Mouse (Mus musculus): ENCODE measurements around the gene Calcrl.
"Not testable (repeated sequence)": the region's sequence is repeated elsewhere in the genome, so short reads cannot be mapped to it uniquely, and the experiment has no call there.

The Calcrl gene

DNA sequence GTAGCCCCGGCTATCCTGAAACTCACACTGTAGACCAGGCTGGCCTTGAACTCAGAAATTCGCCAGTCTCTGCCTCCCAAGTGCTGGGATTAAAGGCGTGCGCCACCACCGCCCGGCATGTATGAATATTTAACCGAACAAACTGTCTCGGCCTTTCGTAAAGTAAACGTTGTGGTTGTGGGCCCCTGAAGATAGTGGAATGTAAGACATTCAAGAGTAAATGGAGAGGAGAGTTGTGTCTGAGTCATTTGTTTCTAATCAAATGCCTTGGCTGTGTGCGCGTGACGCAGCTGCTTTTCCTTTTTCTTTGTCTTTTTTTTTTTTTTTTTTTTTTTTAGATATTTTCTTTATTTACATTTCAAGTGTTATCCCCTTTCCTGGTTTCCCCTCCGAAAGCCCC lies 36.7 kb downstream of the Calcrl start:
- not testable (repeated sequence) for DNase-seq (ENCODE audit: low spot score)

DNA sequence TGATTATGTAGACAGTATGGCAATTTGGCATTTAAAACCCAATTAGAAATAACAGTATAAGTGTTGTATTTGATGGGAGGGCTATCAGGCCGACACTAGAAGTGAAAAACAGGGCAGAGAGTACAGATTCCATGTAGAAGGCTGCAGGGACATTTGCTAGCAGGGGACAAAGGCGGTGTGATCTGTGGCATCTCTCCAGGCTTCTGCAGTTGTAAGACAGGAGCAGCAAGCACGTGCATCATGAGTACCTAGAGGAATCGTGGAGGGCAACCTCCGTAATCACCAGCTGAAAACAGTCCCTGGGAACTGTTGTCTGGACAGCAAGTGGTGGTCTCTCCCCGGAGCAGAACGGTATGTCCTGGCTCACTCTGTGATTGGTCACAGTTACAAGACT lies 37.2 kb downstream of the Calcrl start:
- no peak for DNase-seq (ENCODE audit: low spot score)

DNA sequence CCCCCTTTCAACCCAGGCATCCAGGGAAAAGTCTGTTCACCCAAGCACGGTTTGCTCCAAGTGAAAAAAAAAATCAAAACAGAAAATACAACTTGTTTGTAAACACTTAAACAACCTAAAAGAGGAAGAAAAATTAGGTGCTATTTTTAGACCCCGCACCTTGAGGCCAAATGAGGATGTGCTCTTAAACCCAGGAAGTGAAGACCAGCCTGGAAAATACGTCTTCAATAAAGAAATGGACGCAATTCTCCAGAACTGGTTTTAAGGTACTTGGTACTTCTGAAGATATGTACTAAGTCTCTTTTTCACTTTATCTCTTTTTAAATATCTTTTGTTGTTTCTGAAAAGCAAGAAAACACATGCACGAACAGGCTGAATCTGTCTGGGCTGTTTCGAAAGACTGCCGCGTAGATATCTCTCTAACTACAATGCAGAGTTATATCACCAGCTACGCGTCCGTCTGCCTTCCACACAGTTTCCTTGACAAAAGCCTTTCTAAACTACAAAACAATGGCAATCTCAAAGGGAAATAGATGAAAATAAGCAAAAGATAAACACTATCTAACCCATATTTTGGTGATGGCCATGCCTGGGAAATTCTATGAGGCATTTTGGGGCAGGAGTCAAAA lies 37.7 kb downstream of the Calcrl start:
- no peak for DNase-seq (ENCODE audit: low spot score)

DNA sequence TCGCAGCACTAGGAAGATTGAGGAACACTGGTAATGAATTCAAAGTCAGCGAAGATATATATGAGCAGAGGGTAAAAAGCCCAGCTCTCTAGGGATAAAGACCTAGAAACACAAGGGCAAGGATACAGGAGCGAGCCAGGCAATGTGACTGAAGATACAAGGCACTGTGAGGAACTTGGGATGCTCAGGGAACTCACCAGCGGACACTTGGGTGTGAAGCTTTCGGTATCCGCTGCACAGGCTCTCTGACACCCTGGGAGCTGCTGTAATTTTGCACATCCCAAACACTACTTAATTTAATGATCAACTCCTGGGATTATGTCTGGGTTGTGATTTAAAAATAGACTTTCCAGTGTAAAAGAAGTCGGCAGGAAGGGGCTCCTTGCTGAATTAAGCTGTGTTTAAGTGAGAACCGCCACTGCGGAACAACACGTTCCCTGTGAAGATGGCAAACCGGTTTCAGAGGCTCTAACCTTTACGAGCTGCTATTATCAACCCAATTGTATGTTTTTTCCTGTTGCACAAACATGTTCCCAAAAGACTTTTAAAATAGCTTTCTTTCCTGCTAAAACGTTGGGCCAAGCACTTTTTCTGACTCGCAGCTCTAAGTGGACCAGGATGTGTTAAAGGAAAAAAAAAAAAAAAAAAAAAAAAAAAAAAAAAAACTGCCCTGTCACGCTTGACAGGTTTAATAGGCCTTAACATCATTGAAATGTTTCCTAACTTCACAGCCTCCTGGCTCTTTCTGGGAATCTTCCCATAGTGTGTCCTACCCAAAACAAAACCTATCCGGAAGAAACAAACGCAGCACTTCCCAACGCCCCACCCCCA lies 38.4 kb downstream of the Calcrl start:
- no peak for DNase-seq (ENCODE audit: low spot score)

DNA sequence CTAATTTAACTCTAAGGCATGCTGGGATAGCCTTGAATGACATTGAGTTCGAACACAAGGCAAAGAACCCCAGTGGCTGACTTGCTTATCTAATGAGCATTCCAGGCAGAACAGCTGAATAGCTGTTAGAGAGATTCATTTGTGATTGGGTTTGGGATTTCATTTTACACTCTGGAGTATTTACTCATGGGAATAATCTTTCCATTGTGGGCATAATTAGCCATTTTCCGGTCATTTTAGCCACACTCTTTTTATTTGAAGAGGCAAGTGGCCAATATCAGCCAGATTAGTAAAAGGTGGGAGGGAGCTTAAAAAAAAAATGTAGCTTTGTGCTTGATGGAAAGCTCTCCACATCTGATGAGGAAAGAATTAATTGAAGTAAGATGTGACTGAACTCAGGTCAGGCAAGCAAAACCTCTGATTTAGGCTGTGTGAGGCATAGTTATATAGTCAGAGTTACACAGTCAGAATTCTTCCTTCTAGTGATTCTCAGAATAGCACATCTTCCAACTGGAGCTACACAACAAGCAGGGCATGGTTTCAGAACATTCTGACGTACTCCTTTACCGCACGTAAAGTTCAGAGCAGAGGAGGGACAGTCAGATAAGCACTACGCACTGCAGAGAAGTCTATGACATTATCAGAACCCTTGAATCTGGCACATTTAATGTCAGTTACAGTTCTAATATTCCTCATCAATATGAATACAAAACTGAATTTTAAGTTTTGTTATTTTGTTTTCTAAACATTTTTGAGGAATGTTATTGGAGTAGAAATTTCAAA lies 40.1 kb downstream of the Calcrl start:
- DNase-seq (ENCODE audit: low spot score) = no peak

DNA sequence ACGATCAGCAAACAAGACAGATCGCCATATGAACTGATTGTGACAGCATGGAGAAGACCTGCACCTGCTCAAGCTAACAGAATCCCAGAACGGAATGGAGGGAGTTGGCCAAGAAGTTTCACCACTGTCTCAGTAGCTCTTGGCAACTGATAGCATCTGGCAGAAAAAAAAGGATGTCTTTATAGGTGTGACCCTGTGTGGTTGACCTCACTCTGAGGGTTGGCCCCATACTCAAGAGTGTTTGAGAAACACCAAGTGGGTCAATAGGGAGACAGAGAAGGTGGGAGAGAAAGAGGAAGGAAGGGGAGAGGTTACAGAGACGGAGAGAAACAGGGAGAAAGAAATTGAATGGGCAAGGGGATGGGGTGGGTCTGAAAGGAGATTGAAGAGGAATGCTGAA lies 41.4 kb downstream of the Calcrl start:
- DNase-seq (ENCODE audit: low spot score) = no peak

DNA sequence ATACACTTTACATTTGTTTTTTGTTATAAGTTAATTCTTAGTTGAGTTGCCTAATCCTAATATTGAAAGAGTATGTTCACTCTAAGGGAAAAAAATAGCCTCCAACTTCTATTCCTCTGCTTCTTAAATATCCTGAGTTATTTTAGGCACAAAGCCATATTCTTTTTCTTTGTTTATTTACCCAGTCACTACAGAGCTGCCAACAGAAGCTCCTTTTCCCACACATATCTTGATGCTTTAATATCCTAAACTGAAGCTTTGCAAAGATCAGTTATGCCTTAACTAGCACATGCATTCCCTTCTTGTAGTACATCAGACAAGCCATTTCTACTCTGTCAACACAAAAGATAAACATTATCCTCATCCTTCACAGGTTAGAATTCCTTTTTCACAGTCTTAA lies 42.7 kb downstream of the Calcrl start:
- no peak for DNase-seq (ENCODE audit: low spot score)

DNA sequence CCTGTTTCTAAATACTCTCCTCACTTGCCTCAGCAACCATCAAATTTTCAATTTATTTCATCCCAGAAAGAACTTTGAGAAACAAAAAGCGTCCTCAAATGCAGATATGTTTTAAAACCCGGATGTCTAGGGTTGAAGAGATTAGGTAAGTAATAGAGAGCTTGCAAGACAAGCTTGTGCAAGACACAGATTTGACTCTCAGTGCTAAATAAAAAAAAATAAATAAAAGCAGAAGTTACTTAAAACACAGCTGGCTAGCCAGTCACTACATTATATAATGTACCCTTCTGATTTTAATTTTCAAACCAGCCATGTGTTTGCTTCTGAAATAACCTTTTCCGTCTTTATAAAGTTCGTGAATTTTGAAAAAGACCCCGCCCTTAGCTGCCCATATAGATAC lies 43.2 kb downstream of the Calcrl start:
- DNase-seq (ENCODE audit: low spot score) = no peak

DNA sequence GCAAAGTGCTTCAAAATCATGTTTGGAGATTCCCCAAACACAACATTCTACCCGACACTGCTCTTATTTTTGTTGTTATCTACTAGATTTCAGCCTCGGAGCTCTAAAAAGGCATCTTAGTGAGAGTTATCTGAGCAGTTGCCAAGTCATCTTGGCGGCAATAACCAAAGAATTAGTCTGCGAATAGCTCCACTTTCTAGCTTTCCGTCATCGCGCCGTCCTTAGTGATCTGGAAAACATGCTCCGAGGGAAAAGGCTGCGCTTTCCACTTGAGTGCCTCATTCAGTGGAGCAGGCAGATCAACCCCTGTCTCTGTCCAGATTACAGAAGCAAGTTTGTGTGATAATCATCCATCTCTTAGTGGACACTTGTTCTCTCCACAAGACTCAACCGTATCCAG lies 44.4 kb downstream of the Calcrl start:
- no peak for DNase-seq (ENCODE audit: low spot score)

DNA sequence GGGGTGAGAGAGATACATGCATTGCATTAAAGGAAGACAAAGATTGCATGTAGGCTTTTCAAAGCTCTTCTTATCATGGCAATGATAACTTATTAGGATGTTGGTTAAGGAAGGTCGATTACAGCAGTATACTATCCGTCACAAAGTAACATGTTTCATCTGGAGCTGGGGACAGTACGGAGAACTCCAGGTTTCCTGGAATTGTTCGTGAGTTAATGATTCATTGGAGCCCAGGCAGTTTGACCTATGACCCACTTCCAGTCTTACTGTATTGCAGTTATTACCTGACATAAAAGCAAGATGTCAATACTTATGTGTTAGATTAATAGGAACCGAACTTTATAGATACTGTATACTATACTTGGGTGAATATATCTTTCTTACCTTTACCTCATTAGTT lies 46.5 kb downstream of the Calcrl start:
- no peak for DNase-seq (ENCODE audit: low spot score)

DNA sequence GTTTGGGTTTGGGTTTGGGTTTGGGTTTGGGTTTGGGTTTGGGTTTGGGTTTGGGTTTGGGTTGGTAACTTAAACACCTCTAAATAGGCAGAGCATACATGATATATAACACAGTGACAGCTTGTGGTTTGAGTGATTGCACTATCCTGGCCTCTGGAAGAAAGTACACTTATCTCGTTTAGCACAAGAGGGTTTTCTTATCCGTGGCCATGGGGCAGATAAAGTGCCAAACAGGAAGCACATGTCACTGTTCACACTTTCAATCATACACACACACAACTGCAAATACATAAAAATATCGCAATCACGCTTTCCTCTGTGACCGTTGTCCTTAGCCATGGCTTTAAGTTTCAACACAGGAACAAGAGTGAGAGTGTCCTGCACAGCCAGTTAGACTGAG lies 56.0 kb downstream of the Calcrl start:
- no peak for DNase-seq (ENCODE audit: low spot score)

DNA sequence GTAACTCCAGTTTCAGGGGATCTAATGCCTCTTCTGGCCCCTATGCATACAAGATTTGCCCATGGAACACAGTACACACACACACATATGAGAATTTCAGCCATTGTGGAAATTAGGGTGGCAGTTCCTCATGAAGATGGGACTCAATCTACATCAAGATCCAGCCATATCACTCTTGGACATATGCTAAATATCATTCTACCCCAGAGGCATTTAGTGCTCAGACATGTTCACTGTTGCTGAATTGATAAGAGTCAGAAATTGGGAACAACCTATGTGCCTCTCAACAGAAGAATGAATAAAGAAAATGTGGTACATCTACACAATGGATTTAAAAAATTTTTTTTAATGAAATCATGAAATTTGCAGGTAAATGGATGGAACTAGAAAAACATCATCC lies 58.5 kb downstream of the Calcrl start:
- no peak for DNase-seq (ENCODE audit: low spot score)

DNA sequence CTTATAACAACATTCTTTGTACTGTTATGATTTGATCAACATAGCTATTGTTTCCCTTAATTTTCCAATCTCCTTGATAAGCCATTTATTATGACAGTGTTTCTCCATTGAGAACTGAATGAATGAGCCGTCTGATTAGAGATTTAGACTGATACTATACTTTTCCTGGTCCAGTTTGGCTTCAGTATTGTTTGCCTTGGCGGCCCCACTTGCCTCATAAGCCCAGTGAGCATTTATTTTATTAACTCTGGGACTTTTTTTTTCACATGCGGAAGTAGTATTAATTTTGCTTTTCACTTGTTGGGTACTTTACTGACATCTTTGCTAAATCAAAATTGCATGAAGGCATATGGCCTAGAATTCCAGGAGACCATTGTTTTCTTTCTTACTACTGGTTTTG lies 59.9 kb downstream of the Calcrl start:
- no peak for DNase-seq (ENCODE audit: low spot score)

DNA sequence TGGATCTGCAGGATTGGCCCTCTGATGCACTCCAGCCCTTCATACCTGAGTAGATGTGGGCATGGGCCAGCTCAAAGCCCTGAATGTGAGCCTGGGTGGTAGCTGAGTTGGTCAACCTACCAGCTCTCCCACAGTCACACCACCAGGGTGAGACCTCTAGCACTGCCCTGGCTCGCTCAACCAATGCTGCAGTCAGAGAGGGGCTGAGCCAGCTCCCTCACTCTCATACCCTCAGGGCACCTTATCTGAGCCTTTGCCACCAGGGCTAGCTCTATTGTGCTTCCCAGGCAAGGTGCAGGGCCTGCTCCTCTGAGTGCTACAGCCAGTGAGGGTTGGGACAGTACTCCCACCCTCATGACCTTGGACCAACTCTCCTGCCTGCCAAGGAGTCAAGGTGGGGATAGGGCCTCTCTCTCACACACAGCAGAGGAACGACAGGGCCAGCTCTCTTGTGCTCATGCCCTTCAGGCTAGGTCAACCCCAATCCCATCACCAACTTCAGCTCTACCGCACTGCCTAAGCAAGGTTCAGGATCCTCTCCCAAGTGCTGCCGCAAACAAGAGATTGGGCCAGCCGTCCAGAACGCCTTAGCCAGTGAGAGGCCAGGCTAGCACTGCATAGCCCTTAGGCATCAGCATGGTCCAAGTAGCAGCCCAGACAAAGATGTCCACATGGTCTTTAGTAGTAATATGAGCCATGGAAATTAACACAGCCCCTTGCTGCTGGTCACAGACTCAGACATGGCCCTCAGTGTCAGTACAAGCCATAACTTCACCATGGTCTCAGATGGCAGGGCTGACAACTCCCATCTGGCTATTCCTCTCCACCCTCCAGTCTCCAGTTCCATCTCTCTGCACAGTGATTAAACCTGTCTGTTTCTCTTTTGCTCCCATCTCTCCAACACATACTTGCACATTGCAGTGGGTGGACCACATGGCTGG lies 62.2 kb downstream of the Calcrl start:
- no peak for DNase-seq (ENCODE audit: low spot score)

DNA sequence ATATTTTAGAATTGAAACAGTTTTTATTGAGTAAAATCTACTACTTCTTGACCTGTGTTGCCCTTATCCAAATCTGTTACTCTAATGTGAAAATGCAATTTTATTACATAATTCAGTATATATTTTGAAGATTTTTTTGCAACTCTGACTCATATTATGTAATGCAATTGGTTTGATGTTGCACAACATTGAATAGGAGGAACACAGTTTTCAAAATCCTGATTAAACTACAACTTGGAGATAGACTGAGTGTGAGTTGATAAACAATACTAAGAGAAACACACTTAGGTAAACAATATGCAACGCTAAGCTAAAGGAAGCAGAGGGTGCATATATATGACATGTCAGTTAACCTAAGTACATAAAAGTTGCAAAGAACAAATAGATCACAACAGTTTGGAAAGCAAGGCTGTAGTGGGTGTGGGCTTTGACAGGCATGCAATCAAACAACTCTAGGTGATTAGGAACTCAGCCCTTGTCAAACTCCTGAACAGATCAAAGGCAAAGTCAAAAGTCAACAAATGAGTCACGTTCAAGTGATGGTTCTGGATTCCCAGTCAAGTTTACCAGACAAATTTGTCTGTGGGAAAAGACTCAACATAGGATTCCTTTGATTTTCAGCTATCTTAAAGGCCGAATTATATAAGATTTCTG lies 66.4 kb downstream of the Calcrl start:
- no peak for DNase-seq (ENCODE audit: low spot score)

DNA sequence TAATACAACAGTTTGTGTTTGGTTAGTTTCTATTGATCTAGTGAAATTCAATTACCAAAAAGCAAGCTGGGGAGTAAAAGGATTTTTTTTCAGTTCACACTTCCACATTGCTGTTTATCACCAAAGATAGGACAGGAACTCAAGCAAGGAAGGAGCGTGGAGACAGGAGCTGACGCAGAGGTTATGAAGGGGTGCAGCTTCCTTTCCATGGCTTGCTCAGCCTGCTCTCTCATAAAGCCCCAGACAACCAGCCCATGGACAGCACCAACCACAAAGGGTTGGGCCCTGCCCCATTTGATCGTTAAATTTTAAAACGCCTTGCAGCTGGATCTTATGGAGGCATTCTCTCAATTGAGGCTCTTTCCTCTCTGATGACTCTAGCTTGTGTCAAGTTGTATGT lies 69.9 kb downstream of the Calcrl start:
- no peak for DNase-seq (ENCODE audit: low spot score)

DNA sequence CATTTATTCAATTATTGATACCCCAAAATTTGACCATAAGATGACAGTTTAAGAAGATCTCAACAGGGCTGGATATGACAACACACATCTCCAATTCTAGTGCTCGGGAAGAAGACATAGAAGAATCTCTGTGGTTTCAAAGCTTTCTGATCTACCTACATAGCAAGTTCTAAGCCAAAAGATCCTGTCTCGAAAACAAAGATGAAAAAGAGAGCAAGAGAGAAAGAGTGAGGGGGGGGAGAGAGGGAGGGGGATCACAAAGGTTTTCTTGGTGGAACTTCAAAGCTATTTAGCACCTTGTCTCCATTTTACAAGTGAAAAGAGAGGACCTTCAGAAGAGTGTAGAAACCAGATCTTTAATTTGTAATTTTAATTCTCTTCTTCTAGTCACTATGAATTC lies 77.8 kb downstream of the Calcrl start:
- DNase-seq (ENCODE audit: low spot score) = no peak

DNA sequence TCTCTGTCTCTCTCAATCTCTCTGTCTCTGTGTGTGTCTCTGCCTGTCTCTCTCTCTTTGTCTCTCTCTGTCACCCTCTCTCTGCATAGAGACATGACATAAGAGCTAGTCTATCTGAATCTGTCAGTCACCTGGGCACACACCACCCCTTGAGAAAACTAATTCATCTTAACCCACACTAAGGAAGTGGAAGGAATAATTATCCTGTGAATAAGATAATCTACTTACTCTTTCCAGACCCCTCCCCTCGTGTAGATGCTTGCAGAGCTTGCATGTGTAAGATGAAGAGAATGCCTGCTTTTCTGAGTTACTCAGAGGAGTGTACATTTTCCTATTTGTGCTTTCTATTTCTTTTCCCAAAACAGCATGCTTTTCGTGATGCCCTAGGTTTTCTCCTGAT lies 81.5 kb downstream of the Calcrl start:
- DNase-seq (ENCODE audit: low spot score) = no peak

DNA sequence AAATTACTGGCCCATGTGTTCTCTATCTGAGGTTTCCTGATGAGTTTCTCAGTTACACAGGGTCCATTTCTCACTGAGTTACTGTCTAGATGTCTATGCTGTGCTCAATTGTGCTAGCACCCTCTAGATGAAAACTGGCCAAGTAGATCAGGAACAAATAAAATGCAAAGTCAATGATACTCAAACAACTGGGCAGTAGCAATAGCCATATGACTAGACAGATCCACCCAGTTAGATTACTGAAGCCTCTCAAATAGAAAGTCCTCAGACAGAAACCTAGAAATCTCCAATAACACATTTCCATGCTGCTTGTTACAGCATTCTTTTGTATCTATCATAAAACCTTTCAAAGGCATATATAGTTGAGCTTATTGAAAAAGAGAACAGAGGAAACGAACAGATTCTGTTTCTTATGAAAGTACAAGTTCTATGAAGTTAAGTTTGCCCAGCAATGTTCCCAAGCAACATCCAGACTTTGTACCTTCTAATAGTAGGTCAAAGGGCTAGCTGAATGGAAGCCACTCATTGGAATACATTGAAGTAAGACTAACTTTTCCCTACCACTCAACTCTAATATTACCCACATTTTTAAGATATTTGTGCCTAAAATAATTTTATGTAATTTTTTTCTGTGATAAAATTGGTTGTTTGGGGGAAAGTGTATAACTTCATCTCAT lies 87.3 kb downstream of the Calcrl start:
- DNase-seq (ENCODE audit: low spot score) = no peak

DNA sequence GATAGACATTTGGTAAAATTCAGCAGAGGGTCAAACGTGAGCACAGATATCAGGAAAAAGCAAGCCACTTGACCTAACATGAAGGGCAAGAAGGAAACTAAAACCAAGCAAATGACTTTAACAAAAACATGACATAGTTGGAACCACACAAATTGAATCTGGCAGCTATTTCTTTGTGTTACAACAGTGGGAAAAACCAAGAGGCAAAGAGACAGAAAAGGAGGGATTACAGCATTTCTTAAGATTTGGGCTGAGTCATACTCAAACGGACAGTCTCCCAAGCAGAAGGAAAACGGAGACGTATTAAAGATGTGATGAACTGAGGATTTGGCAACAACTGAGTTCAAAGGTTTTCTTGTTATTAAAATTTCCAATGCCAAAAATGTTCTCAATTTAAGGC lies 88.9 kb downstream of the Calcrl start:
- no peak for DNase-seq (ENCODE audit: low spot score)
